Mouse (Mus musculus) liver, embryonic 15.5 days (tissue): ENCODE results near the gene Dnajb1. TPM values are rescaled to one million over a fixed set of nuclear protein-coding genes. Genes with fewer than 3 reads are reported as not detected.
A peak's percentile ranks its signal among the peaks of the same experiment; 100 is the strongest.
"Not testable (repeated sequence)": the region's sequence is repeated elsewhere in the genome, so short reads cannot be mapped to it uniquely, and the experiment has no call there.

Experiments used
- ATAC-seq: fragments of 200-750 bp; cut with Nextera tagmentation; 2 replicates; pipeline ENCODE4 v1.8.0; 2017; ENCODE audit warnings: moderate number of reproducible peaks, mild to moderate bottlenecking, moderate library complexity; ENCODE audit not compliant: insufficient read depth
- H3K27ac ChIP-seq: fragments of 300-500 bp; sonication (generic); replicated peaks from 2 replicates; pipeline ENCODE4 v1.5.1; 2015; ENCODE audit warnings: mild to moderate bottlenecking, inconsistent platforms
- H3K27me3 ChIP-seq: fragments of 300-500 bp; sonication (generic); 2 replicates; pipeline ENCODE4 v1.6.1; 2015; ENCODE audit warnings: mild to moderate bottlenecking, inconsistent platforms
- H3K36me3 ChIP-seq: fragments of 300-500 bp; sonication (generic); replicated peaks from 2 replicates; pipeline ENCODE4 v1.6.1; 2015; ENCODE audit warnings: moderate library complexity, mild to moderate bottlenecking, inconsistent platforms
- H3K4me1 ChIP-seq: fragments of 300-500 bp; sonication (generic); replicated peaks from 2 replicates; pipeline ENCODE4 v1.6.1; 2015; ENCODE audit warnings: inconsistent platforms
- H3K4me2 ChIP-seq: fragments of 300-500 bp; sonication (generic); 2 replicates; pipeline ENCODE4 v1.6.1; 2015; ENCODE audit warnings: moderate library complexity, mild to moderate bottlenecking, inconsistent platforms
- H3K4me3 ChIP-seq: fragments of 300-500 bp; sonication (generic); replicated peaks from 2 replicates; pipeline ENCODE4 v1.5.1; 2015; ENCODE audit warnings: mild to moderate bottlenecking, inconsistent platforms
- H3K9ac ChIP-seq: fragments of 300-500 bp; sonication (generic); 2 replicates; pipeline ENCODE4 v1.6.1; 2015; ENCODE audit warnings: moderate library complexity, mild to moderate bottlenecking, inconsistent platforms
- H3K9me3 ChIP-seq: fragments of 300-500 bp; sonication (generic); replicated peaks from 2 replicates; pipeline ENCODE4 v1.6.1; 2016; ENCODE audit warnings: inconsistent platforms
- WGBS: fragments of 180-500 bp; shearing (Covaris S2); methylation state at CpG from one replicate; pipeline ENCODE4 v1.1.7; 2015; ENCODE audit warnings: mixed read lengths; ENCODE audit not compliant: insufficient replicate concordance; 5-methylcytosine and 5-hydroxymethylcytosine counted together
- polyA plus RNA-seq: library from polyadenylated mRNA; unstranded; fragments of >200 nt; fragmentation: Nextera tagmentation; extraction: Ambion mirVana; gene quantifications from 2 replicates; pipeline ENCODE4 v1.2.1, GENCODE M21; 2015

Dnajb1 gene
- polyA plus RNA-seq, 1 experiment from 2014 or later: 52.7 TPM

DNA sequence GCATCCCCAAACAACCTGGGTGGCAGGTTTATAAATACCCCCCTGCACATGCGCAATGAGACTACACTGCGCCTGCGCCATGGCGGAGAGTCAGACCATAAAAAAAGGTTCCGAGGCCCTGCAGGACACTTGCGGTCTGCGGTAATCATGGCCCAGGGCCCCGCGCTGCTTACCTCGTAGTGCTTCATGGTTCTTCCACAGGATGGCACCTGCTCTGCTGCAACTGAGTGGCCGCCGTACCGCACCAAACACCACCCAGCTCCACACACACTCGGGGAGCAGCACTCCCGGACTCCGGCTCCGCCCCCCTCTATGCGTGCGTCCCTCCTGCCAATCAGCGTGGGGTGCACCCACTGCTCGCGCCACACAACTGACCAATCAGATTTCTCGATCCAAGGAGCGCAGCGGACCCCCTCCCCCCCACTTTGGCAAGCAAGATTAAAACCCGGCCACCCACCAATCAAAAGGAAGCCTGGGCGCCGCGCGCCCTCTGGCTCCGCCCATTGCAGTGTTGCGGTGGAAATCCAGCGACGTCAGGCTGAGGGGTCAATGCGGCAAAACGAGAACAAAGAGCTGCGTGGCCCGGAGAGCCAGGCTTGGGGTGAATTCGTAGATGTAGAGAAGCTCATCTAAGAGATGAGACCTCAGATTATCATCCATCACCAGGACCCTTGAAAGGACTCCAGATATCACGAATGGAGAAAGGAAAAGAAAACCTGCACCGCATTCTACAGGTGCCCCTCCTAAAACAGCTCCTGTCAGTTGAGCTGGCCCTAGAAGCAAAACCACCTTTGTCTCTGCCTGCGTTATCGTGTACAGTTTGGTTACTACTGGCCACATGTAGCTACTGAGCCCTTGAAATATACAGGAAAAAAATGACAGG, 13.6 kb upstream of the Dnajb1 start:
- H3K9ac ChIP-seq: peak overlapping the region; percentile 77
- under 1% methylated on average over 43 of the region's 43 CpGs for WGBS
- H3K4me2 ChIP-seq: peak overlapping the region; percentile 87
- no peaks in the 10 kb centered on the region for H3K9me3 ChIP-seq
- H3K4me1 ChIP-seq: peaks cover 69% of the 10 kb centered on the region
- peak overlapping the region; percentile 89 for H3K27ac ChIP-seq
- no peaks in the 10 kb centered on the region for H3K27me3 ChIP-seq
- peaks cover 11% of the 10 kb centered on the region; the same call in 1 of the 2 replicates for H3K36me3 ChIP-seq
- H3K4me3 ChIP-seq: peak overlapping the region; percentile 72
- peak; percentile 98 for ATAC-seq

GRCm38 (mm10) chr8:83595050-83595345, 13.0 kb upstream of the Dnajb1 start:
- Histone ChIP-seq H3K36me3 (peaks cover 11% of the 10 kb centered on the region; the same call in 1 of the 2 replicates), H3K9ac (peak overlapping the region; percentile 65), H3K4me2 (peak overlapping the region; percentile 87), H3K27ac (peak overlapping the region; percentile 89), H3K4me1 (peaks cover 74% of the 10 kb centered on the region), H3K4me3 (peak overlapping the region; percentile 72)
- not testable (repeated sequence) for H3K9me3 ChIP-seq, H3K27me3 ChIP-seq, ATAC-seq
- WGBS: 39% methylated on average over 3 of the region's 3 CpGs

DNA sequence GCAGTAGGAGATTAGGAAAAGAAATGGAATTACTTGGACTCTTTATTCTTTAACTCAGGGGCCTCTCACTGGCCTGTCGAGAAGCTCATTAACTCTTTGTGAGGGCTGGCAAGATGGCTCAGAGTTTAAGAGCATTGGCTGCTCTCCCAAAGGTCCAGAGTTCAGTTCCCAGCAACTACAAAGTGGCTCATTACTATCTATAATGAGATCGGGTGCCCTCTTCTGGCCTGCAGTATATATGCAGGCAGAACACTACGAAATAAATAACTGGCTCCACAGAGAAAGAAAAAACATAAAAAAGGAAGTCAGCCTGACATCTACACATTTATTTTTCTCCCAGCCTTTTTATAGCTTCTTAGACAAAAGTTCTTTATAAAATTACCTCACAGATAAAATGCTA, 11.6 kb upstream of the Dnajb1 start:
- Histone ChIP-seq H3K27ac (peak overlapping the region; percentile 43; the same call in 1 of the 2 replicates), H3K27me3 (no peaks in the 10 kb centered on the region), H3K9ac (no peak overlapping the region), H3K36me3 (peaks cover 5% of the 10 kb centered on the region; the same call in 1 of the 2 replicates), H3K4me2 (no peak overlapping the region), H3K9me3 (no peaks in the 10 kb centered on the region), H3K4me3 (no peak overlapping the region), H3K4me1 (peaks cover 81% of the 10 kb centered on the region)
- WGBS: 10% methylated on average over 3 of the region's 3 CpGs
- no peak for ATAC-seq

DNA sequence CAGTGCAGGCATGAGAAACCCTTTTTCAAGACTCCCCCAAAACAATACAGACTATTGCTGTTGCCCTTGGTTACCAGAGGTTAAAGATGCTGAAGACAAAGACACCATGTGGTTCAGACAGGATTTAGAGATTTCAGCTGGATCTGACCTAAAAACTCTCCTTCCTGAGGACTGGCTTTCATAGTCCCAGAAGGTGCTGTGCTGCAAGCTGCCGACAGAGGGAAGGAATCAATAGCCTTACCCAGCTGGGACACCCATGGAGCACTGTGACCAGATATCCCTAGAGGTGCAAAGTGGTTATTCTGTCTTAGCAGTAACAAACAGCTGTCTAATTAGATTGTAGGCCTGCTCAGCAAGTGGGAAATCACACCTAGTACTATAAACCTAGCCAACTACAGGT, 9.8 kb upstream of the Dnajb1 start:
- H3K27ac ChIP-seq: peak overlapping the region; percentile 94
- peaks cover 78% of the 10 kb centered on the region for H3K4me1 ChIP-seq
- H3K9ac ChIP-seq: 0 out of 2 replicates have a peak overlapping the region, but pooled peaks have one; percentile 7
- ATAC-seq: no peak
- no peaks in the 10 kb centered on the region for H3K36me3 ChIP-seq
- no peaks in the 10 kb centered on the region for H3K27me3 ChIP-seq
- no peak overlapping the region for H3K4me3 ChIP-seq
- 37% methylated on average over 1 of the region's 1 CpGs for WGBS
- H3K9me3 ChIP-seq: no peaks in the 10 kb centered on the region
- no peak overlapping the region for H3K4me2 ChIP-seq

GRCm38 (mm10) chr8:83599814-83600213, 8.2 kb upstream of the Dnajb1 start:
- Histone ChIP-seq H3K4me3 (peak overlapping the region; percentile 23), H3K27ac (peak overlapping the region; percentile 94), H3K27me3 (no peaks in the 10 kb centered on the region), H3K4me2 (peak overlapping the region; percentile 59), H3K9me3 (no peaks in the 10 kb centered on the region), H3K9ac (peak overlapping the region; percentile 25), H3K36me3 (peaks cover 5% of the 10 kb centered on the region), H3K4me1 (peaks cover 81% of the 10 kb centered on the region)
- peak; percentile 59 for ATAC-seq

GRCm38 (mm10) chr8:83602650-83603029, 5.4 kb upstream of the Dnajb1 start:
- Histone ChIP-seq H3K27ac (peak overlapping the region; percentile 86), H3K4me3 (no peak overlapping the region), H3K4me2 (no peak overlapping the region), H3K36me3 (peaks cover 12% of the 10 kb centered on the region), H3K9me3 (no peaks in the 10 kb centered on the region), H3K9ac (0 out of 2 replicates have a peak overlapping the region, but pooled peaks have one; percentile 35), H3K27me3 (no peaks in the 10 kb centered on the region), H3K4me1 (peaks cover 86% of the 10 kb centered on the region)
- 81% methylated on average over 2 of the region's 2 CpGs for WGBS
- no peak for ATAC-seq

DNA sequence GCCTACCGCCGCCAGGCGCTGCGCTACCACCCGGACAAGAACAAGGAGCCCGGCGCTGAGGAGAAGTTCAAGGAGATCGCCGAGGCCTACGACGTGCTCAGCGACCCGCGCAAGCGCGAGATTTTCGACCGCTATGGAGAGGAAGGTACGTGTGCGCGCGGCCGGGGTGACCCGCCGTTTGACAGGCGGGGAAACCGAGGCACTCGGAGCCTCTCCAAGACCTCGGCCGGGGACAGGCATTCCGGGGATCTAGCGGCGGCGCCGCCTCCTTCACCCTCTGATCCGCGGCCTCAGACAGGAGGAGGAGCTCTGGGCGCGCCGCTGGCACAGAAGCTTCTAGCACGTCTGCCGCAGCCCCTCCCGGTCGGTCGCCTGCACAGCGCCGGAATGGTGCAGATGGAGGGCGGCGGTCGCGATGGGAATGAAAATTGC, 421 bp downstream of the Dnajb1 start:
- H3K4me2 ChIP-seq: peak overlapping the region; percentile 76
- H3K9me3 ChIP-seq: no peaks in the 10 kb centered on the region
- under 1% methylated on average over 51 of the region's 51 CpGs for WGBS
- peak overlapping the region; percentile 94 for H3K9ac ChIP-seq
- H3K36me3 ChIP-seq: peaks cover 51% of the 10 kb centered on the region
- peak; percentile 73 for ATAC-seq
- peak overlapping the region; percentile 85 for H3K4me3 ChIP-seq
- H3K4me1 ChIP-seq: peaks cover 64% of the 10 kb centered on the region
- H3K27ac ChIP-seq: peak overlapping the region; percentile 98
- H3K27me3 ChIP-seq: no peaks in the 10 kb centered on the region

DNA sequence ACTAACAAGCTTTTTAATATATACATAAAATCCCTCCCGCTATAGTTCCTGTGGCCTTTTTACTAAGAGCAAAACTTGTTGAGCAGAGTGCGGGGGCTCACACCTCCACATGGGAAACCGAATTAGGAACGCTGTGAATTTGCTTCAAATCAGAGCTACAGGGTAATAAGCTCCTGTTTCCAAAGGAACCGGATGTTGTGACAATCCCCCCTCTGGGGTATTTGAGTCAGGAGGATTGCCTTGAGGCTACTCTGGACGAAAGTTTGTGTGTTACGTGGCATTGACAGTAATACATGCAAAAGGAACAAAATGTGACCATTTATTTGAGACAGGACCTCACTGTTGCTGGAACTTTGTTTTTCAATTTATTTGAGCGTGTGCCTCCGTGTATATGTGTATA, 1.1 kb downstream of the Dnajb1 start:
- ATAC-seq: no peak
- Histone ChIP-seq H3K9me3 (no peaks in the 10 kb centered on the region), H3K27ac (peak overlapping the region; percentile 98), H3K4me3 (peak overlapping the region; percentile 85), H3K4me1 (peaks cover 59% of the 10 kb centered on the region), H3K27me3 (no peaks in the 10 kb centered on the region), H3K9ac (peak overlapping the region; percentile 94), H3K4me2 (peak overlapping the region; percentile 76), H3K36me3 (peaks cover 58% of the 10 kb centered on the region)
- 15% methylated on average over 9 of the region's 9 CpGs for WGBS

- Histone ChIP-seq H3K36me3 (peaks cover 58% of the 10 kb centered on the region), H3K4me2 (peak overlapping the region; percentile 76), H3K9ac (peak overlapping the region; percentile 94), H3K27ac (peak overlapping the region; percentile 98), H3K4me1 (peaks cover 53% of the 10 kb centered on the region), H3K9me3 (no peaks in the 10 kb centered on the region), H3K4me3 (peak overlapping the region; percentile 85), H3K27me3 (no peaks in the 10 kb centered on the region)
- no peak for ATAC-seq
- 69% methylated on average over 10 of the region's 10 CpGs for WGBS
Observed at GRCm38 (mm10) chr8:83609547-83610180, 1.7 kb downstream of the Dnajb1 start.

DNA sequence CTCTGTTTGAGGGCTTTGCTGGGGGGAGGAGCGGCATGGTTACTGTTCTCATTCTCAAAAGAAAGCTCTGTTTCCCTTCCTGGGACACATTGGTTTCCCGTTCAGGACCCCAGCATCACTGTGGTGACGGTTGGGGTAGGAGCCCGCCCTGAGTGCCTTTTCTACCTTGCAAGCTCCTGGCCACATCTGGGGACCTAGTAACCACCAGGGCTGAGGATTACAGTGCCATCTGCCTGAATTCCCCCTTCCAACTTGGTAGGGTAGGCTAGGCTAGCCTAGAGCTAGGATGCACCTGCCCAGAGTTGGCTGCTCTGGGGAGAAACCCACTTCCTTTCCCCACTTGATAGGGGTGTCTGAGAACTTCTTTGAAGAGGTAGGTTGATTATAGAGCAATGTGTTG, 3.9 kb downstream of the Dnajb1 start:
- H3K27me3 ChIP-seq: no peaks in the 10 kb centered on the region
- H3K27ac ChIP-seq: no peak overlapping the region
- no peak overlapping the region for H3K9ac ChIP-seq
- H3K9me3 ChIP-seq: no peaks in the 10 kb centered on the region
- 91% methylated on average over 4 of the region's 4 CpGs for WGBS
- H3K4me1 ChIP-seq: peaks cover 34% of the 10 kb centered on the region
- H3K4me3 ChIP-seq: no peak overlapping the region
- H3K36me3 ChIP-seq: peaks cover 50% of the 10 kb centered on the region
- ATAC-seq: no peak
- H3K4me2 ChIP-seq: no peak overlapping the region

DNA sequence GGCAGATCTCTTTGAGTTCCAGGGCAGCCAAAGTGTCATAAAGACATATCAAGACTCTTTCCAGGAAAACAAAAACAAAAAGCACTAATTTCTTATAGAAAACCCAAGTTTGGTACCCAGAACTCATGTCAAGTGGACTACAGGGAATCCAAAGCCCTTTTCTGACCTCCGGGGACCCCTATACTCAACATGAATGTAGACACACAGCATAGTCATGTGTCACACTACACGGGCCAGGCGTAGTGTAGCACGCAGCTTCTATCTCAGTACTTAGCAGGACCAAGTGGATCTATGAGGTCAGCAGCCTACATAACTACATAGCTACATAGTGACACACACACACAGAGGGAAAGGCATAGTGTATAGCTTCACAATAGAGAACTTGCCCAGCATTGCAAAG, 5.7 kb downstream of the Dnajb1 start:
- WGBS: 90% methylated on average over 4 of the region's 4 CpGs
- ATAC-seq: no peak
- Histone ChIP-seq H3K4me2 (no peak overlapping the region), H3K27me3 (no peaks in the 10 kb centered on the region), H3K36me3 (peaks cover 50% of the 10 kb centered on the region), H3K9ac (no peak overlapping the region), H3K4me3 (no peak overlapping the region), H3K4me1 (peaks cover 31% of the 10 kb centered on the region), H3K27ac (no peak overlapping the region), H3K9me3 (no peaks in the 10 kb centered on the region)
